Mouse (Mus musculus) CH12.LX (cell line): ENCODE results near the gene Cltc. TPM values are rescaled to one million over a fixed set of nuclear protein-coding genes. Genes with fewer than 3 reads are reported as not detected.

ENCODE experiments used
- DNase-seq: peaks from one replicate; pipeline ENCODE4 v3.0.0-alpha.2; 2013; ENCODE audit errors: extremely low read depth
- H3K27ac ChIP-seq: 2 replicates; pipeline ENCODE4 v1.5.1; 2012; ENCODE audit warnings: low read depth, mild to moderate bottlenecking, control low read depth, moderate library complexity; ENCODE audit not compliant: insufficient read depth
- H3K27me3 ChIP-seq: replicated peaks from 2 replicates; pipeline ENCODE3; 2012; ENCODE audit warnings: inconsistent platforms
- H3K36me3 ChIP-seq, 2 experiments: replicated peaks in 1 of 2; 2 replicates each; pipeline versions ENCODE3 to v1.6.1; 2012; ENCODE audit warnings: inconsistent platforms in 1 of 2, low read length in 1 of 2, mild to moderate bottlenecking in 1 of 2, mixed read lengths in 1 of 2, moderate library complexity in 1 of 2; ENCODE audit not compliant: control insufficient read depth in 1 of 2, insufficient read depth in 1 of 2
- H3K4me1 ChIP-seq, 2 experiments: 2 replicates each; pipeline ENCODE4 v1.6.1; 2012; ENCODE audit warnings: inconsistent platforms in 1 of 2, moderate library complexity in 1 of 2; ENCODE audit not compliant: insufficient read depth in 2 of 2, control insufficient read depth in 1 of 2
- H3K4me2 ChIP-seq: 2 replicates; pipeline ENCODE4 v1.6.1; 2012; ENCODE audit warnings: low read depth, mild to moderate bottlenecking, control low read depth; ENCODE audit not compliant: poor library complexity, insufficient read depth, severe bottlenecking
- H3K4me3 ChIP-seq, 3 experiments: fragments of 150-350 bp in 1 of 3; sonication (generic) in 1 of 3; replicated peaks in 1 of 3; 2 replicates each; pipeline versions ENCODE3 to v1.5.1; 2011 to 2012; ENCODE audit warnings: low read depth in 2 of 3, low read length in 2 of 3, mild to moderate bottlenecking in 2 of 3, moderate library complexity in 2 of 3, control low read depth in 1 of 3, improper control_type of control experiment in 1 of 3, inconsistent platforms in 1 of 3, mixed read lengths in 1 of 3; ENCODE audit not compliant: poor library complexity in 1 of 3
- H3K79me2 ChIP-seq: replicated peaks from 2 replicates; pipeline ENCODE4 v1.6.1; 2012; ENCODE audit warnings: mild to moderate bottlenecking, moderate library complexity; ENCODE audit not compliant: control insufficient read depth, poor library complexity, insufficient read depth, severe bottlenecking; ENCODE audit errors: extremely low read depth
- H3K9ac ChIP-seq: 2 replicates; pipeline ENCODE4 v1.6.1; 2012; ENCODE audit warnings: low read depth, mild to moderate bottlenecking, control low read depth, moderate library complexity; ENCODE audit not compliant: insufficient read depth
- H3K9me3 ChIP-seq: replicated peaks from 2 replicates; pipeline ENCODE3; 2012; ENCODE audit warnings: low read length, inconsistent platforms, mixed read lengths
- BHLHE40 ChIP-seq: IDR thresholded peaks from 2 replicates; pipeline ENCODE4 v1.6.1; 2011; ENCODE audit warnings: mild to moderate bottlenecking, low read depth, low read length, improper control_type of control experiment
- CHD1 ChIP-seq: IDR thresholded peaks from 2 replicates; pipeline ENCODE4 v1.6.1; 2012; ENCODE audit warnings: low read depth, low read length, improper control_type of control experiment, inconsistent platforms
- CHD2 ChIP-seq: IDR thresholded peaks from 2 replicates; pipeline ENCODE4 v1.6.1; 2011; ENCODE audit warnings: low read length, improper control_type of control experiment
- ELF1 ChIP-seq: IDR thresholded peaks from 2 replicates; pipeline ENCODE4 v1.6.1; 2014; ENCODE audit warnings: low read depth, mild to moderate bottlenecking, inconsistent platforms, low read length, improper control_type of control experiment
- ETS1 ChIP-seq: conservative IDR thresholded peaks from 2 replicates; pipeline ENCODE4 v1.6.1; 2012; ENCODE audit warnings: low read depth, mild to moderate bottlenecking, inconsistent platforms, low read length, improper control_type of control experiment, moderate library complexity
- IRF4 ChIP-seq: IDR thresholded peaks from 2 replicates; pipeline ENCODE4 v1.6.1; 2014; ENCODE audit warnings: low read depth, mild to moderate bottlenecking, inconsistent platforms, low read length, improper control_type of control experiment
- JUND ChIP-seq: conservative IDR thresholded peaks from 2 replicates; pipeline ENCODE4 v1.6.1; 2011; ENCODE audit warnings: low read depth, low read length, improper control_type of control experiment
- KAT2A ChIP-seq: IDR thresholded peaks from 2 replicates; pipeline ENCODE4 v1.6.1; 2012; ENCODE audit warnings: low read length, improper control_type of control experiment, inconsistent platforms; ENCODE audit not compliant: insufficient replicate concordance
- MAFK ChIP-seq: IDR thresholded peaks from 2 replicates; pipeline ENCODE4 v1.6.1; 2011; ENCODE audit warnings: low read length, improper control_type of control experiment; ENCODE audit not compliant: insufficient replicate concordance
- MAX ChIP-seq: IDR thresholded peaks from 2 replicates; pipeline ENCODE4 v1.6.1; 2011; ENCODE audit warnings: low read length, improper control_type of control experiment
- MAZ ChIP-seq: IDR thresholded peaks from 2 replicates; pipeline ENCODE4 v1.6.1; 2012; ENCODE audit warnings: low read depth, mild to moderate bottlenecking, inconsistent platforms, low read length, improper control_type of control experiment, moderate library complexity
- MEF2A ChIP-seq: IDR thresholded peaks from 2 replicates; pipeline ENCODE4 v1.6.1; 2014; ENCODE audit warnings: low read depth, mild to moderate bottlenecking, inconsistent platforms, low read length, improper control_type of control experiment, borderline replicate concordance
- NELFE ChIP-seq: IDR thresholded peaks from 2 replicates; pipeline ENCODE4 v1.6.1; 2011; ENCODE audit warnings: low read depth, low read length, improper control_type of control experiment
- POLR2A ChIP-seq: IDR thresholded peaks from 2 replicates; pipeline ENCODE4 v1.6.1; 2011; ENCODE audit warnings: low read depth, mild to moderate bottlenecking, improper control_type of control experiment, low read length
- SMC3 ChIP-seq: IDR thresholded peaks from 2 replicates; pipeline ENCODE4 v1.6.1; 2011; ENCODE audit warnings: low read depth, low read length, improper control_type of control experiment
- UBTF ChIP-seq: IDR thresholded peaks from 2 replicates; pipeline ENCODE4 v1.6.1; 2012; ENCODE audit warnings: low read depth, mild to moderate bottlenecking, inconsistent platforms, low read length, improper control_type of control experiment, moderate library complexity
- USF2 ChIP-seq: conservative IDR thresholded peaks from 2 replicates; pipeline ENCODE4 v1.6.1; 2011; ENCODE audit warnings: low read depth, low read length, improper control_type of control experiment
- ZC3H11A ChIP-seq: IDR thresholded peaks from 2 replicates; pipeline ENCODE4 v1.6.1; 2012; ENCODE audit warnings: low read depth, mild to moderate bottlenecking, inconsistent platforms, low read length, improper control_type of control experiment
- dilution Hi-C: fragments of 300-500 bp; cut with MboI; formaldehyde crosslinking; loops from 2 replicates; pipeline ENCODE4 v1.14.3; 2020; ENCODE audit warnings: low sequenced_read_pairs; ENCODE audit not compliant: extremely low pct_unique_long_range_greater_than_20kb, extremely low pct_ligation_motif_present
- in situ Hi-C: fragments of 300-500 bp; cut with MboI; formaldehyde crosslinking; loops from 3 replicates; pipeline ENCODE4 v1.14.3; 2019; ENCODE audit warnings: low sequenced_read_pairs, low pct_ligation_motif_present, low pct_unique_long_range_greater_than_20kb, mixed read lengths
- polyA plus RNA-seq: library from polyadenylated mRNA; unstranded; fragments of >175 nt; gene quantifications from 2 replicates; pipeline ENCODE4 v1.2.1, GENCODE M21; 2012; ENCODE audit warnings: low read depth; ENCODE audit not compliant: insufficient read length
- total RNA-seq, 2 experiments: library from RNA; depleted of rRNA; stranded (reverse); fragments of 300-350 nt in 1 of 2; fragments of >200 nt in 1 of 2; gene quantifications; 2 replicates each; pipeline ENCODE4 v1.2.3; 2012 to 2014

Gene Cltc
- total and polyA plus RNA-seq, 3 experiments, result 140 to 303 (median 219) TPM

GRCm38 (mm10) chr11:86760357-86760756 lies 3.0 kb upstream of the Cltc start:
- dilution Hi-C loops (no loop called here), in situ Hi-C loops (no loop called here)
- no peak for DNase-seq
- H3K27ac ChIP-seq, result no peak overlapping the region
- no peak overlapping the region for H3K4me3 ChIP-seq
- H3K9ac ChIP-seq, result no peak overlapping the region
- no peak overlapping the region for H3K4me2 ChIP-seq
- H3K9me3 ChIP-seq, result no peaks in the 10 kb centered on the region
- no peaks in the 10 kb centered on the region for H3K27me3 ChIP-seq
- H3K36me3 ChIP-seq, result no peaks in the 10 kb centered on the region
- peaks cover 3 to 20% of the 10 kb centered on the region in 2 experiments; a peak in 3 of 4 replicates for H3K4me1 ChIP-seq
- TF ChIP-seq MAX, result no peak
- TF ChIP-seq BHLHE40, result no peak
- no peak for TF ChIP-seq POLR2A
- no peak for TF ChIP-seq MAZ
- TF ChIP-seq JUND, result no peak
- no peak for TF ChIP-seq USF2
- TF ChIP-seq MAFK, result no peak
- no peak for TF ChIP-seq ELF1
- TF ChIP-seq UBTF, result no peak
- TF ChIP-seq MEF2A, result no peak
- TF ChIP-seq ZC3H11A, result no peak
- no peak for TF ChIP-seq SMC3
- TF ChIP-seq CHD2, result no peak
- no peak for TF ChIP-seq ETS1
- no peak for TF ChIP-seq NELFE
- no peak for TF ChIP-seq IRF4
- no peak for TF ChIP-seq CHD1
- TF ChIP-seq, all 38 proteins: peak for 0
- peaks cover 16% of the 10 kb centered on the region for H3K79me2 ChIP-seq

- TF ChIP-seq KAT2A (0 out of 2 replicates have a peak, but pooled peaks have one; percentile 17), USF2 (no peak)
- Histone ChIP-seq H3K4me1 (peaks cover 3 to 24% of the 10 kb centered on the region in 2 experiments; a peak in 3 of 4 replicates), H3K27me3 (no peaks in the 10 kb centered on the region), H3K9ac (no peak overlapping the region), H3K36me3 (peaks cover 0 to under 1% of the 10 kb centered on the region in 2 experiments), H3K4me3 (no peak overlapping the region), H3K9me3 (no peaks in the 10 kb centered on the region), H3K4me2 (no peak overlapping the region), H3K79me2 (peaks cover 21% of the 10 kb centered on the region), H3K27ac (no peak overlapping the region)
- dilution Hi-C loops (no loop called here), in situ Hi-C loops (no loop called here)
- DNase-seq, result no peak
Observed at GRCm38 (mm10) chr11:86759886-86760285, 2.5 kb upstream of the Cltc start.
